8 mouse cellular contexts compared by ENCODE assay signal in genomic region chr11:108023188-108023587, GRCm38 (mm10).
DNase-seq lines count a peak whose midpoint lies in the region; ATAC-seq and TF ChIP-seq lines count a peak whose summit lies in the region.

No protein-coding gene starts in this region.

- peak overlapping the region; percentile 38 for H3K4me2 ChIP-seq in hindbrain, postnatal 0 days (ENCODE audit: low read depth, low read length)
- H3K4me2 ChIP-seq in hindbrain, embryonic 11.5 days (replicated peaks; ENCODE audit: low read depth, low read length) = no peak overlapping the region
- no peak overlapping the region for H3K4me2 ChIP-seq in intestine, embryonic 16.5 days (ENCODE audit: low read depth, low read length)
- H3K4me2 ChIP-seq in midbrain, embryonic 16.5 days (ENCODE audit: low read length) = no peak overlapping the region

- peak; percentile 33; the same call in 1 of the 2 replicates for TF ChIP-seq POLR2A in lung, adult 2 months (IDR thresholded peaks at IDR 0.05; ENCODE audit: borderline replicate concordance, extremely low read depth, low read depth, low read length)

- H3K4me1 ChIP-seq in hindbrain, postnatal 0 days (ENCODE audit: insufficient read depth, low read length) = peaks cover 4% of the 10 kb centered on the region; the same call in 1 of the 2 replicates
- no peaks in the 10 kb centered on the region for H3K4me1 ChIP-seq in hindbrain, embryonic 11.5 days (replicated peaks; ENCODE audit: control insufficient read depth, insufficient read depth, low read length)
- peaks cover 6% of the 10 kb centered on the region; the same call in 1 of the 2 replicates for H3K4me1 ChIP-seq in lung, adult 2 months (ENCODE audit: control insufficient read depth, insufficient read depth, low read length)
- peaks cover 10% of the 10 kb centered on the region for H3K4me1 ChIP-seq in intestine, embryonic 16.5 days (ENCODE audit: control insufficient read depth, insufficient read depth, low read length)
- no peaks in the 10 kb centered on the region for H3K4me1 ChIP-seq in midbrain, embryonic 16.5 days (ENCODE audit: control insufficient read depth, insufficient read depth, low read length)

- ATAC-seq in hindbrain, postnatal 0 days = peak; percentile 46; the same call in 1 of the 2 replicates
- no peak for ATAC-seq in hindbrain, embryonic 11.5 days (ENCODE audit: low FRiP score)
- no peak for ATAC-seq in intestine, embryonic 16.5 days
- no peak for ATAC-seq in midbrain, embryonic 16.5 days

- H3K9ac ChIP-seq in hindbrain, postnatal 0 days (replicated peaks; ENCODE audit: low read length) = no peak overlapping the region
- no peak overlapping the region for H3K9ac ChIP-seq in hindbrain, embryonic 11.5 days (ENCODE audit: low read depth, low read length)
- no peak overlapping the region for H3K9ac ChIP-seq in intestine, embryonic 16.5 days (ENCODE audit: low read depth, low read length)
- H3K9ac ChIP-seq in midbrain, embryonic 16.5 days (ENCODE audit: low read depth, low read length) = no peak overlapping the region

- no peak for TF ChIP-seq CTCF in hindbrain, postnatal 0 days (IDR thresholded peaks at IDR 0.05; ENCODE audit: low read depth)
- no peak for TF ChIP-seq CTCF in lung, adult 2 months (IDR thresholded peaks at IDR 0.05; ENCODE audit: insufficient read depth, low read length)

- H3K4me3 ChIP-seq in hindbrain, postnatal 0 days (ENCODE audit: low read length) = no peak overlapping the region
- H3K4me3 ChIP-seq in hindbrain, embryonic 11.5 days (ENCODE audit: low read depth, low read length) = no peak overlapping the region
- no peak overlapping the region for H3K4me3 ChIP-seq in lung, adult 2 months (replicated peaks; ENCODE audit: extremely low read depth, low read depth, low read length)
- no peak overlapping the region for H3K4me3 ChIP-seq in intestine, embryonic 16.5 days (ENCODE audit: low read length)
- no peak overlapping the region for H3K4me3 ChIP-seq in midbrain, embryonic 16.5 days (ENCODE audit: low read depth, low read length)

- H3K27me3 ChIP-seq in hindbrain, postnatal 0 days (ENCODE audit: insufficient read depth, low read length) = no peaks in the 10 kb centered on the region
- no peaks in the 10 kb centered on the region for H3K27me3 ChIP-seq in hindbrain, embryonic 11.5 days (ENCODE audit: control insufficient read depth, insufficient read depth, low read length)
- H3K27me3 ChIP-seq in intestine, embryonic 16.5 days (replicated peaks; ENCODE audit: control insufficient read depth, insufficient read depth, low read length) = no peaks in the 10 kb centered on the region
- no peaks in the 10 kb centered on the region for H3K27me3 ChIP-seq in midbrain, embryonic 16.5 days (ENCODE audit: control insufficient read depth, insufficient read depth, low read depth, low read length)

- no peaks in the 10 kb centered on the region for H3K9me3 ChIP-seq in hindbrain, postnatal 0 days (ENCODE audit: low read length)
- H3K9me3 ChIP-seq in hindbrain, embryonic 11.5 days (ENCODE audit: control insufficient read depth, low read length) = no peaks in the 10 kb centered on the region
- H3K9me3 ChIP-seq in intestine, embryonic 16.5 days (ENCODE audit: control insufficient read depth, low read length) = no peaks in the 10 kb centered on the region
- H3K9me3 ChIP-seq in midbrain, embryonic 16.5 days (replicated peaks; ENCODE audit: control insufficient read depth, low read length, poor library complexity, severe bottlenecking) = no peaks in the 10 kb centered on the region

- no peaks in the 10 kb centered on the region for H3K36me3 ChIP-seq in hindbrain, postnatal 0 days (ENCODE audit: insufficient read depth, low read length)
- H3K36me3 ChIP-seq in hindbrain, embryonic 11.5 days (ENCODE audit: control insufficient read depth, insufficient read depth, low read length) = no peaks in the 10 kb centered on the region
- no peaks in the 10 kb centered on the region for H3K36me3 ChIP-seq in intestine, embryonic 16.5 days (ENCODE audit: control insufficient read depth, insufficient read depth, low read length)
- no peaks in the 10 kb centered on the region for H3K36me3 ChIP-seq in midbrain, embryonic 16.5 days (ENCODE audit: control insufficient read depth, insufficient read depth, low read length)

- peak; percentile 72 for DNase-seq in hindbrain, postnatal 0 days (ENCODE audit: low spot score)
- no peak for DNase-seq in hindbrain, embryonic 11.5 days (ENCODE audit: low spot score)
- peak; percentile 75 for DNase-seq in cerebellum, adult 9-10 months
- DNase-seq in kidney, postnatal 25 days = peak; percentile 26 to 73
- peak; percentile 41 for DNase-seq in lung, adult 2 months
- DNase-seq in embryo, embryonic 11 days = no peak

- peak overlapping the region; percentile 32; the same call in 1 of the 2 replicates for H3K27ac ChIP-seq in hindbrain, postnatal 0 days
- no peak overlapping the region for H3K27ac ChIP-seq in hindbrain, embryonic 11.5 days (ENCODE audit: low read depth, low read length)
- H3K27ac ChIP-seq in intestine, embryonic 16.5 days (ENCODE audit: low read length) = no peak overlapping the region
- H3K27ac ChIP-seq in midbrain, embryonic 16.5 days (ENCODE audit: low read length) = no peak overlapping the region

- 41% methylated on average over 14 of the region's 14 CpGs for WGBS in hindbrain, postnatal 0 days
- 70% methylated on average over 14 of the region's 14 CpGs for WGBS in hindbrain, embryonic 11.5 days
- WGBS in lung, adult 2 months = 43% methylated on average over 14 of the region's 14 CpGs
- WGBS in intestine, embryonic 16.5 days = 39% methylated on average over 14 of the region's 14 CpGs
- WGBS in midbrain, embryonic 16.5 days = 74% methylated on average over 14 of the region's 14 CpGs

Comparison
In these comparisons a context has a peak if more than half of its experiments do, and no peak if none do; other contexts are left out.
1. DNase-seq: peak in hindbrain, postnatal 0 days (single experiment), cerebellum, adult 9-10 months (single experiment), kidney, postnatal 25 days (2 of 2) and lung, adult 2 months (single experiment); none in hindbrain, embryonic 11.5 days (single experiment) and embryo, embryonic 11 days (single experiment).